Mouse (Mus musculus): ENCODE results near the gene Nfil3.

DNA sequence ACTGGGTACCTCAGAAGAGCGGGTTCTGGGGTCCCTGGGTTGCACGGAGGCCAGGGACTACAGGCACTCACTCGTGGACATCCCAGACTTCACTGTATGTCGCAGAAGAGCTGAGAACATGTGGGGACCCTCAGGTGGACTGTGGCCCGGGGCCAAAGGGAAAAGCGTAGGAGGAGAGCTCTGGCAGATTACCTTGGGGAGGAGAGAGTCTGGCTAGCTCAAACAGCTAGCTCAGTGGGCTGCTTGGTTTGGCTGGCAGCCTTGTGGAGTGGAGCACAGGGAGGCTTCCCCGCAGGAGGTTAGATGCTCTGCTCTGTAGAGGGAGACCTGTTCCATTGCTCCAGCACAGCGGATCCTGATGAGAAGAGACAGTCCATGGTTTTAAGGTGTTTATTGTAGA is 15.3 kb upstream of the Nfil3 start:
- TF ChIP-seq POLR2A (IDR thresholded peaks at IDR 0.05; ENCODE audit: extremely low read depth, insufficient read depth, low read length) (no peak), CTCF (IDR thresholded peaks at IDR 0.05; ENCODE audit: low read depth, low read length) (no peak)
